Mouse (Mus musculus) spleen, adult 12 weeks (tissue): ENCODE results near the gene Dcaf15.

Experiments used
- DNase-seq: peaks from one replicate; pipeline ENCODE4 v3.0.0; 2022; ENCODE audit warnings: low spot score

Dcaf15 gene

GRCm38 (mm10) chr8:84101476-84102270 is 2.9 kb downstream of the Dcaf15 start:
- DNase-seq, result no peak

- DNase-seq, result no peak
Measured at GRCm38 (mm10) chr8:84098376-84098775, 6.2 kb downstream of the Dcaf15 start.

- no peak for DNase-seq
Measured at GRCm38 (mm10) chr8:84096061-84096460, 8.5 kb downstream of the Dcaf15 start.

- DNase-seq, result no peak
Measured at GRCm38 (mm10) chr8:84090585-84090984, 14.0 kb downstream of the Dcaf15 start.

- no peak for DNase-seq
Measured at GRCm38 (mm10) chr8:84089277-84089676, 15.3 kb downstream of the Dcaf15 start.

GRCm38 (mm10) chr8:84087821-84088220 is 16.7 kb downstream of the Dcaf15 start:
- DNase-seq, result no peak

- no peak for DNase-seq
Measured at GRCm38 (mm10) chr8:84087156-84087555, 17.4 kb downstream of the Dcaf15 start.

- no peak for DNase-seq
Measured at GRCm38 (mm10) chr8:84084341-84085115, 20.0 kb downstream of the Dcaf15 start.

- no peak for DNase-seq
Measured at GRCm38 (mm10) chr8:84083829-84084241, 20.7 kb downstream of the Dcaf15 start.

- DNase-seq, result no peak
Measured at GRCm38 (mm10) chr8:84079206-84079605, 25.4 kb downstream of the Dcaf15 start.

- DNase-seq, result no peak
Measured at GRCm38 (mm10) chr8:84076849-84077248, 27.7 kb downstream of the Dcaf15 start.

GRCm38 (mm10) chr8:84076412-84076811 is 28.2 kb downstream of the Dcaf15 start:
- DNase-seq, result no peak

- DNase-seq, result no peak
Measured at GRCm38 (mm10) chr8:84073230-84073976, 31.2 kb downstream of the Dcaf15 start.

- no peak for DNase-seq
Measured at GRCm38 (mm10) chr8:84072321-84072720, 32.2 kb downstream of the Dcaf15 start.

- no peak for DNase-seq
Measured at GRCm38 (mm10) chr8:84071921-84072320, 32.6 kb downstream of the Dcaf15 start.

- DNase-seq, result no peak
Measured at GRCm38 (mm10) chr8:84070667-84071066, 33.9 kb downstream of the Dcaf15 start.

GRCm38 (mm10) chr8:84070241-84070640 is 34.3 kb downstream of the Dcaf15 start:
- DNase-seq, result no peak

- no peak for DNase-seq
Measured at GRCm38 (mm10) chr8:84069750-84070149, 34.8 kb downstream of the Dcaf15 start.

- no peak for DNase-seq
Measured at GRCm38 (mm10) chr8:84069169-84069568, 35.4 kb downstream of the Dcaf15 start.

GRCm38 (mm10) chr8:84068316-84069035 is 36.1 kb downstream of the Dcaf15 start:
- DNase-seq, result no peak

GRCm38 (mm10) chr8:84067911-84068310 is 36.7 kb downstream of the Dcaf15 start:
- no peak for DNase-seq

GRCm38 (mm10) chr8:84067047-84067573 is 37.5 kb downstream of the Dcaf15 start:
- peak; percentile 94 for DNase-seq
